8 mouse cellular contexts compared by ENCODE assay signal in genomic region chr9:21241343-21241742, GRCm38 (mm10). TPM values are rescaled to one million over a fixed set of nuclear protein-coding genes. Genes with fewer than 3 reads are reported as not detected.
A peak's percentile ranks its signal among the peaks of the same experiment; 100 is the strongest.
DNase-seq lines count a peak whose midpoint lies in the region; ATAC-seq and TF ChIP-seq lines count a peak whose summit lies in the region.

No protein-coding gene starts in this region.

- peak; percentile 93 for TF ChIP-seq CTCF in G1E (IDR thresholded peaks at IDR 0.05; ENCODE audit: low read depth, low read length)

- 3% methylated on average over 11 of the region's 11 CpGs for WGBS in forebrain, embryonic 14.5 days
- 5% methylated on average over 11 of the region's 11 CpGs for WGBS in forebrain, embryonic 16.5 days

- peak; percentile 95 for DNase-seq in forebrain, embryonic 14.5 days (ENCODE audit: low spot score)
- DNase-seq in G1E (ENCODE audit: low spot score) = peak; percentile 75
- peak; percentile 94 to 95 for DNase-seq in cerebellum, postnatal 10 days
- DNase-seq in gastrocnemius, postnatal 25 days = peak; percentile 47
- DNase-seq in layer of hippocampus, adult 9-11 months = peak; percentile 76
- peak; percentile 84 for DNase-seq in mesoderm, embryonic 11.5 days (ENCODE audit: low read depth, low spot score)
- DNase-seq in splenic B cell, adult 2 months (ENCODE audit: low read depth, low spot score) = peak; percentile 95

- H3K4me3 ChIP-seq in forebrain, embryonic 14.5 days (ENCODE audit: low read depth, low read length) = no peak overlapping the region
- H3K4me3 ChIP-seq in forebrain, embryonic 16.5 days (replicated peaks; ENCODE audit: low read length) = no peak overlapping the region
- no peak overlapping the region for H3K4me3 ChIP-seq in G1E (ENCODE audit: low read depth, low read length)

- H3K36me3 ChIP-seq in forebrain, embryonic 14.5 days (ENCODE audit: control insufficient read depth, insufficient read depth, low read length) = no peaks in the 10 kb centered on the region
- no peaks in the 10 kb centered on the region for H3K36me3 ChIP-seq in forebrain, embryonic 16.5 days (ENCODE audit: control insufficient read depth, insufficient read depth)
- peaks cover 24% of the 10 kb centered on the region for H3K36me3 ChIP-seq in G1E (replicated peaks)
- H3K36me3 ChIP-seq in splenic B cell, adult 2 months (ENCODE audit: control insufficient read depth, insufficient read depth, low read length, poor library complexity, severe bottlenecking) = no peaks in the 10 kb centered on the region

- no peaks in the 10 kb centered on the region for H3K9me3 ChIP-seq in forebrain, embryonic 14.5 days (replicated peaks; ENCODE audit: control insufficient read depth, low read length)
- no peaks in the 10 kb centered on the region for H3K9me3 ChIP-seq in forebrain, embryonic 16.5 days (ENCODE audit: control insufficient read depth, low read length)
- peaks cover 13% of the 10 kb centered on the region for H3K9me3 ChIP-seq in G1E (replicated peaks)

- H3K4me1 ChIP-seq in forebrain, embryonic 14.5 days (ENCODE audit: control insufficient read depth, insufficient read depth, low read length) = peaks cover 13% of the 10 kb centered on the region
- H3K4me1 ChIP-seq in forebrain, embryonic 16.5 days (replicated peaks; ENCODE audit: control insufficient read depth, insufficient read depth, low read length) = peaks cover 32% of the 10 kb centered on the region
- H3K4me1 ChIP-seq in G1E (ENCODE audit: insufficient read depth, low read depth, low read length) = peaks cover 56% of the 10 kb centered on the region

- 0 out of 2 replicates have a peak, but pooled peaks have one; percentile 1 for ATAC-seq in forebrain, embryonic 14.5 days
- no peak for ATAC-seq in forebrain, embryonic 16.5 days
- no peak for ATAC-seq in G1E (ENCODE audit: extremely low read depth, insufficient number of reproducible peaks, low FRiP score, poor library complexity, severe bottlenecking)

- no peak overlapping the region for H3K9ac ChIP-seq in forebrain, embryonic 14.5 days (ENCODE audit: low read length)
- no peak overlapping the region for H3K9ac ChIP-seq in forebrain, embryonic 16.5 days (replicated peaks; ENCODE audit: low read depth, low read length)

- H3K27ac ChIP-seq in forebrain, embryonic 14.5 days (ENCODE audit: low read depth, low read length) = no peak overlapping the region
- no peak overlapping the region for H3K27ac ChIP-seq in forebrain, embryonic 16.5 days (ENCODE audit: low read length)

- H3K27me3 ChIP-seq in forebrain, embryonic 14.5 days (replicated peaks; ENCODE audit: control insufficient read depth, insufficient read depth, low read length) = peaks cover 43% of the 10 kb centered on the region
- H3K27me3 ChIP-seq in forebrain, embryonic 16.5 days (replicated peaks; ENCODE audit: control insufficient read depth, insufficient read depth, low read length) = peaks cover 35% of the 10 kb centered on the region
- peaks cover 21% of the 10 kb centered on the region for H3K27me3 ChIP-seq in G1E (ENCODE audit: insufficient read depth, low read length)
- no peaks in the 10 kb centered on the region; the same call in 1 of the 2 replicates for H3K27me3 ChIP-seq in splenic B cell, adult 2 months (ENCODE audit: control insufficient read depth, insufficient read depth, low read length, poor library complexity, severe bottlenecking)

- no peak overlapping the region for H3K4me2 ChIP-seq in forebrain, embryonic 14.5 days (ENCODE audit: low read length)
- H3K4me2 ChIP-seq in forebrain, embryonic 16.5 days (ENCODE audit: low read length) = no peak overlapping the region

RNA-seq across cellular contexts. Expression of gene Keap1, which starts 2.2 kb away (rescaled TPM):
- 34.7 and 39.1 TPM in 2 replicates for polyA plus RNA-seq in forebrain, embryonic 14.5 days (2014; fragmentation: Nextera tagmentation; extraction: Ambion mirVana)
- polyA plus RNA-seq in forebrain, embryonic 16.5 days (2015; fragmentation: Nextera tagmentation; extraction: Ambion mirVana) = 74.2 and 78.5 TPM in 2 replicates
- total RNA-seq in G1E (2014; fragmentation: Nextera tagmentation) (16.7 and 21.3 TPM in 2 replicates), G1E (2017) (46.4 and 48.1 TPM in 2 replicates)
- polyA plus RNA-seq in G1E (2012) = 73.3 and 81.7 TPM in 2 replicates
- total RNA-seq in gastrocnemius, postnatal 25 days (2021) = 10 to 100 TPM; 55.0 to 56.3 TPM

RNA-seq across cellular contexts. Expression of gene S1pr5, which starts 6.9 kb away (rescaled TPM):
- polyA plus RNA-seq in forebrain, embryonic 14.5 days (2014; fragmentation: Nextera tagmentation; extraction: Ambion mirVana) = 0.94 and 1.4 TPM in 2 replicates
- polyA plus RNA-seq in forebrain, embryonic 16.5 days (2015; fragmentation: Nextera tagmentation; extraction: Ambion mirVana) = 2.6 and 2.8 TPM in 2 replicates
- total RNA-seq in G1E (2014; fragmentation: Nextera tagmentation) = not detected in 2 replicates
- total RNA-seq in G1E (2017) = 0.11 TPM in 1 of 2 replicates, not detected in the other
- not detected in 2 replicates for polyA plus RNA-seq in G1E (2012)
- total RNA-seq in gastrocnemius, postnatal 25 days (2021) = under 1 TPM; 0.13 to 0.16 TPM

RNA-seq across cellular contexts. Expression of gene Atg4d, which starts 23.8 kb away (rescaled TPM):
- 45.7 and 53.1 TPM in 2 replicates for polyA plus RNA-seq in forebrain, embryonic 14.5 days (2014; fragmentation: Nextera tagmentation; extraction: Ambion mirVana)
- polyA plus RNA-seq in forebrain, embryonic 16.5 days (2015; fragmentation: Nextera tagmentation; extraction: Ambion mirVana) = 47.6 and 51.8 TPM in 2 replicates
- total RNA-seq in G1E (2014; fragmentation: Nextera tagmentation) (7.0 and 14.5 TPM in 2 replicates), G1E (2017) (9.1 and 11.0 TPM in 2 replicates)
- 14.9 and 20.7 TPM in 2 replicates for polyA plus RNA-seq in G1E (2012)
- 10 to 100 TPM; 60.5 to 63.9 TPM for total RNA-seq in gastrocnemius, postnatal 25 days (2021)

RNA-seq across cellular contexts. Expression of gene Kri1, which starts 46.4 kb away (rescaled TPM):
- polyA plus RNA-seq in forebrain, embryonic 14.5 days (2014; fragmentation: Nextera tagmentation; extraction: Ambion mirVana) = 9.8 and 14.6 TPM in 2 replicates
- 18.3 and 20.1 TPM in 2 replicates for polyA plus RNA-seq in forebrain, embryonic 16.5 days (2015; fragmentation: Nextera tagmentation; extraction: Ambion mirVana)
- total RNA-seq in G1E (2014; fragmentation: Nextera tagmentation) (45.4 and 52.7 TPM in 2 replicates), G1E (2017) (74.3 and 89.3 TPM in 2 replicates)
- 46.2 and 56.6 TPM in 2 replicates for polyA plus RNA-seq in G1E (2012)
- 1 to 10 TPM; 8.3 to 8.5 TPM for total RNA-seq in gastrocnemius, postnatal 25 days (2021)

RNA-seq across cellular contexts. Expression of gene Cdkn2d, which starts 49.9 kb away (rescaled TPM):
- 101 and 107 TPM in 2 replicates for polyA plus RNA-seq in forebrain, embryonic 14.5 days (2014; fragmentation: Nextera tagmentation; extraction: Ambion mirVana)
- polyA plus RNA-seq in forebrain, embryonic 16.5 days (2015; fragmentation: Nextera tagmentation; extraction: Ambion mirVana) = 85.1 and 97.7 TPM in 2 replicates
- total RNA-seq in G1E (2014; fragmentation: Nextera tagmentation) = 15.4 and 35.8 TPM in 2 replicates
- 30.3 and 31.2 TPM in 2 replicates for total RNA-seq in G1E (2017)
- 14.3 and 17.4 TPM in 2 replicates for polyA plus RNA-seq in G1E (2012)
- 1 to 10 TPM; 7.4 to 9.1 TPM for total RNA-seq in gastrocnemius, postnatal 25 days (2021)
